Mouse (Mus musculus): Measurements from ENCODE around the gene Bmpr1b.

DNA sequence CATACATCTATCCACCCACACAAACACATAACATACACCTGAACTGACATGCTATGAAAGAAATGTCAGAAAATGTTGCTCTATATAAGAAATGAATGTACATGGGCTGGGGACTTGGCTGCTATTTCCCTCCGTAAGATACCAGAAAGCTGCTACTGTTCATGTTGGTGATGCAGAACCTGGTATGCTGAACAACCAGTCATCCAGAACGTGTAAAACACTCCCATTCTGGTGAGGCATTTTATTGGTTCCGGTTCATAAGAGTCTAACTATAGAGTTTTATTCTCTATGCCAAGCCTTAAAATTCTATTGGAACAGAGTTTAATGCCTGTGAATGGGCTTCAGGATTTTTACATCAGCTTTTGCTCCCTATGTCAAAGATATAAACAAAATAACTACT is 55.0 kb downstream of the Bmpr1b start:
- no peak for TF ChIP-seq CTCF (conservative IDR thresholded peaks at IDR 0.05 in 1 of 2, IDR thresholded peaks at IDR 0.05 in 1 of 2; ENCODE audit: low read depth in 2 of 2, low read length in 2 of 2)
- no peak for TF ChIP-seq MEF2A (IDR thresholded peaks at IDR 0.05; ENCODE audit: borderline replicate concordance, low read depth, low read length)
- TF ChIP-seq TCF12 (IDR thresholded peaks at IDR 0.05; ENCODE audit: low read depth, low read length) = no peak

Data from CH12.LX (cell line).